Mouse (Mus musculus) bone marrow macrophage, adult 2 months (primary cell): ENCODE data around the gene Mtif2. TPM values are rescaled to one million over a fixed set of nuclear protein-coding genes. Genes with fewer than 3 reads are reported as not detected.
A peak's percentile ranks its signal among the peaks of the same experiment; 100 is the strongest.

ENCODE experiments used
- H3K27ac ChIP-seq: 2 replicates; pipeline ENCODE4 v1.5.1; 2012; ENCODE audit warnings: low read depth, low read length; ENCODE audit not compliant: insufficient read depth
- H3K4me1 ChIP-seq: 2 replicates; pipeline ENCODE4 v1.6.1; 2012; ENCODE audit warnings: low read length; ENCODE audit not compliant: control insufficient read depth, insufficient read depth
- H3K4me3 ChIP-seq: 2 replicates; pipeline ENCODE4 v1.5.1; 2012; ENCODE audit warnings: mild to moderate bottlenecking, low read length, moderate library complexity; ENCODE audit not compliant: insufficient read depth
- CTCF ChIP-seq: IDR thresholded peaks from 2 replicates; pipeline ENCODE4 v1.5.1; 2012; ENCODE audit warnings: low read depth, mild to moderate bottlenecking, low read length, moderate library complexity
- POLR2A ChIP-seq: IDR thresholded peaks from 2 replicates; pipeline ENCODE4 v1.6.1; 2012; ENCODE audit warnings: mild to moderate bottlenecking, low read depth, low read length, borderline replicate concordance
- polyA plus RNA-seq: library from polyadenylated mRNA; stranded (reverse); fragments of >200 nt; gene quantifications from 2 replicates; pipeline ENCODE4 v1.2.4, GENCODE M21; 2012; ENCODE audit not compliant: missing spikeins, insufficient read depth, insufficient read length

Mtif2 gene
- 28.1 and 29.9 TPM in 2 replicates for polyA plus RNA-seq

DNA sequence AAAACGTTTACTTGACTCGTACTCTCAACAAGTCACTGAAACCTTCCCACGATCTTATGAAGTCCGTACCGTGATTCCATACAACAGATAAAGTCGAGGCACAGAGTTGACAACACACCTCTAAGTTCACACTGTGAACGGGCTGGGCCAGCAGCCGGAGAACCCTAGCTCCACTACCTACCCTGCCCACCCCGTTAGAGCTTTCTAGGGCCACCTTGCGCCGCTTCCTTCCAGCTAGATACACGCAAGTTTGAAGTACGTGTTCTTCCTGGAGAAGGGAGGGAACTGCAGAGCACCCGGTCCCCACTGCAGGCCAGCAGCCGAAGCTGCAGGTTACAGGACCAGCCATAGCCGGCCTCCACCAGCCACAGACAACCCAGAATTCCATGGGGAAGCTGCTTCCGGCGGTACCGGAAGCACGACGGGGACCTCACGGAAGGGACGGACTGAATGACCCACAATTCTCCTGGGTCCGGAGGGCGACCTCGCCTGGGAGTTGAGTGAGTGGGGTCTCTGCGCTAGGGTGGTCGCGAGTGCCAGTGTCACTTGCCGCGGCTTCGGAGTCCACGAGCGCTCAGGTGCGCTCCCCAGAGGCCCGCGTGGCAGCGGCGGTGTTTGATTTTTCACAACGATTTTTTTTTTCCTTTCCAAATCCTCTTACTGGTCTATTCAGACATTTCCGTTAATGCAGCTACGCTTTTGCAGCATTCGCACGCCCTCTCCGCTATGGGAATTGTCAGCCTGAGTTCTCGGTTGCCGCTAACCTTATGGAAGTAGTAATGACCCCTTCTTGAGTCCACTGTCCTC lies at the start of gene Mtif2:
Mtif2 (plus strand) TSS at position 421 of the 807 bp plus-strand sequence.
- Histone ChIP-seq H3K4me3 (peak within 1 kb of the TSS; percentile 67), H3K27ac (peak within 1 kb of the TSS; percentile 68), H3K4me1 (peaks cover 4% of the 10 kb centered on the region; the same call in 1 of the 2 replicates)
- TF ChIP-seq POLR2A, result peak; percentile 21
- no peak for TF ChIP-seq CTCF

GRCm38 (mm10) chr11:29493135-29493534 lies 33.1 kb upstream of the Mtif2 start:
- Histone ChIP-seq H3K27ac (no peak overlapping the region), H3K4me1 (peaks cover 2% of the 10 kb centered on the region), H3K4me3 (no peak overlapping the region)
- TF ChIP-seq CTCF (no peak), POLR2A (no peak)

GRCm38 (mm10) chr11:29496962-29497361 lies 29.2 kb upstream of the Mtif2 start:
- TF ChIP-seq POLR2A (no peak), CTCF (no peak)
- Histone ChIP-seq H3K4me1 (peaks cover 10% of the 10 kb centered on the region), H3K27ac (peak overlapping the region; percentile 62), H3K4me3 (no peak overlapping the region; the same call in 1 of the 2 replicates)

- TF ChIP-seq POLR2A, result no peak
- no peak for TF ChIP-seq CTCF
- Histone ChIP-seq H3K27ac (no peak overlapping the region), H3K4me3 (no peak overlapping the region), H3K4me1 (peaks cover 5% of the 10 kb centered on the region)
Observed at GRCm38 (mm10) chr11:29503948-29504893, 22.0 kb upstream of the Mtif2 start.

- no peak overlapping the region for H3K4me3 ChIP-seq
- TF ChIP-seq CTCF (no peak), POLR2A (no peak)
- peak overlapping the region; percentile 57 for H3K27ac ChIP-seq
- peaks cover 5% of the 10 kb centered on the region for H3K4me1 ChIP-seq
Observed at GRCm38 (mm10) chr11:29504899-29505625, 21.1 kb upstream of the Mtif2 start.

DNA sequence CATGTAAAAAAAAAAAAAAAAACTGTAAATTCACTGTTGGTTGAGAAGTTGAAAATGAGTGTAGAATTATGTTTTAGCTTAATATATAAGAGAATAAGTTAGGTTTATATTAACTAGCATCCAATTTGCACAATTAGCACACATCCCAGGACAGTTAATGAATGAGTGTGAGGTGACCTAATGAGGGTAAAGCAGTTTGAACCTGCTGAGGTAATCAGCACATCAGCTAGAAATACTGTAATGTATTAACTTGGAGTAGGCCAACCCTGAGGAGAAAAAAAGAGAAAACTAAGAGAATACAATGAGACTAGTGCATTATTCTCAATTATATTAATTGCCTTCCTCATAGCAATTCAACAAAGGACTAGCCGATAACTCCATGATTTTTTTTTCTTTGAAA lies 16.8 kb upstream of the Mtif2 start:
- TF ChIP-seq POLR2A (no peak), CTCF (no peak)
- H3K27ac ChIP-seq, result no peak overlapping the region
- H3K4me3 ChIP-seq, result no peak overlapping the region
- H3K4me1 ChIP-seq, result peaks cover 12% of the 10 kb centered on the region

DNA sequence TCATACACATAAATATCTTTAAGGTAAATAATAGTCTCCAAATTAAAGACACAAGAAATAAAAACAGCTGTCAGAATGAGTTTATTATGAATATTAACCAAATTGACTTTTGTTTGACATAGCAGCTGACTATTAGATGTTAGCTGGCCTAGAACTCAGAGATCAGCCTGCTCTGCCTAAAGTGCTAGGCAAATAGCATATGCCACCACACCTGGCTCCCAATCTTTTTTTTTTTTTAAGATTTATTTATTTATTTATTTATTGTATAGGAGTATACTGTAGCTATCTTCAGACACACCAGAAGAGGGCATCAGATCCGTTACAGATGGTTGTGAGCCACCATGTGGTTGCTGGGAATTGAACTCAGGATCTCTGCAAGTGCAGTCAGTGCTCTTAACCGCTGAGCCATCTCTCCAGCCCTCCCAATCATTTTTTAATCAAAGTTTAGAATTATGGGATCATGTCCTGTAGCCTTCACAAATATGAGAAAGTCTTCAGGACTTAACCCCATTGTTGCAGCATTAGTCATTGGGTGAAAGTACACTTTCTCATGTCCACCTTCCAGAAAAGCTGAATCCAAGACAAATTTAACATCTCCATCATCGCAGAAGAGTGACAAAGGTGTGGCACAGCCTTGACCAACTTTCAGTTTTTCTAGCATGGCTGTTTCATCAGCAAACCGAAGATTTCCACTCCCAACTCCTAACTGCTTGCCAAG lies 13.2 kb upstream of the Mtif2 start:
- no peak overlapping the region for H3K4me3 ChIP-seq
- TF ChIP-seq CTCF (no peak), POLR2A (no peak)
- peaks cover 7% of the 10 kb centered on the region for H3K4me1 ChIP-seq
- H3K27ac ChIP-seq, result no peak overlapping the region

DNA sequence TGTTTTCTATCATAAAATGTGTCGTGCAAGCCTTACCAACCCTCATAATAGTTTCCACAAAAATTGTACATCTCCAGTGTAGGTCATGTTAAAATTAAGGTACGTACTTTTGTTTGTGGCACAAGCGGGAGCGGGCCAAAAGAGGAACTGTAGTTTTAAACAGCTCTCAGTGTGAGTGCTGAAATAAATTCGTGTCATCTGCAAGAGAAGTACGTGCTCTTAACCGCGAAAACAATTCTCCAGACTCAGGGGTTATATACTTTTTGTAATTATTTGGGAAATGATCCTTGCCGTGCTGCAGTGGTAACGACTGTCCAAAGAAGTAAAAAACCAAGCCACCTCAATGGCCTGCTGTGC lies 11.9 kb upstream of the Mtif2 start:
- Histone ChIP-seq H3K4me3 (peak overlapping the region; percentile 83), H3K4me1 (peaks cover 7% of the 10 kb centered on the region), H3K27ac (peak overlapping the region; percentile 86)
- TF ChIP-seq POLR2A (no peak), CTCF (no peak)
